Mouse (Mus musculus) cerebellum, adult 11 months (tissue): Measurements from ENCODE around the gene Trpc5.

Experiments
- DNase-seq: peaks from one replicate; pipeline ENCODE4 v3.0.0; 2022

Trpc5 gene

DNA sequence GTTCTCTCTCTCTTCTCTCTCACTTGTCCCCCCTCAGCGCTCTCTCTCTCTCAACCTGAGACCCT is at the start of gene Trpc5:
Gene Trpc5, minus strand, starts transcription at position 39 of the 65 bp plus-strand sequence.
- DNase-seq: no peak

DNA sequence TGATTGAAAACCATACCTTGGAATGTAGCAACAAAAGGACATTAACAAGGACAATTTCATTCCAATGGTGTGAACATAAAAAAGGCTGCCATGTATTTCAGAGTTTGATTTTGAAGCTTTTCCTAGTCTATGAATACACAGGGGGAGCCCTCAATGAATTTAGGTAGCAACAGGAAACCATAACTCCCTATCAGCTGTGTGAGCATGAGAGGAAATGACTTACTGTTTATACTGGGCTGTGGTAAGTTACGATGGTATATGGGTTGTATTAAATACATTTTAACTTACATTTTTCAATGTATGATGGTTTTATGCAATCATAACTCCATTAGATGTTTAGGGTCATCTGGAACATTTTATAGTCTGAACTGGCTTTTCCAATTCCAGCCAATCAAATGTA is 28.4 kb upstream of the Trpc5 start:
- DNase-seq: no peak

DNA sequence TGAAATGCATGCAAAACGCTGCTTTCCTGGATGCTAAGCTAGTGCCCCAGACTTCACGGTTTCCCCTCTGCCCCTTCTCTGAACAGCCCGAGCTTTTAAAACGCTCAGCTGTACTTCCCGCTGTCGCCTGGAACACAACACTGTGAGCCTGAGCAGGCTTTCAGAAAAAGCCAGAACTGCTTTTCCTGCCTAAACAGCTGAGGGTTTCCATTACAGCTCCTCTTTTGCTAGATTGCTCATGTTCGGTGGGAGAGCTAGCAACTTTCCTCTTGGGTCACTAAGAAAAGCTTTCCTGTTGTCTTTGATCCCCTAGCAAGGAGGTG is 1.8 kb upstream of the Trpc5 start:
- no peak for DNase-seq

DNA sequence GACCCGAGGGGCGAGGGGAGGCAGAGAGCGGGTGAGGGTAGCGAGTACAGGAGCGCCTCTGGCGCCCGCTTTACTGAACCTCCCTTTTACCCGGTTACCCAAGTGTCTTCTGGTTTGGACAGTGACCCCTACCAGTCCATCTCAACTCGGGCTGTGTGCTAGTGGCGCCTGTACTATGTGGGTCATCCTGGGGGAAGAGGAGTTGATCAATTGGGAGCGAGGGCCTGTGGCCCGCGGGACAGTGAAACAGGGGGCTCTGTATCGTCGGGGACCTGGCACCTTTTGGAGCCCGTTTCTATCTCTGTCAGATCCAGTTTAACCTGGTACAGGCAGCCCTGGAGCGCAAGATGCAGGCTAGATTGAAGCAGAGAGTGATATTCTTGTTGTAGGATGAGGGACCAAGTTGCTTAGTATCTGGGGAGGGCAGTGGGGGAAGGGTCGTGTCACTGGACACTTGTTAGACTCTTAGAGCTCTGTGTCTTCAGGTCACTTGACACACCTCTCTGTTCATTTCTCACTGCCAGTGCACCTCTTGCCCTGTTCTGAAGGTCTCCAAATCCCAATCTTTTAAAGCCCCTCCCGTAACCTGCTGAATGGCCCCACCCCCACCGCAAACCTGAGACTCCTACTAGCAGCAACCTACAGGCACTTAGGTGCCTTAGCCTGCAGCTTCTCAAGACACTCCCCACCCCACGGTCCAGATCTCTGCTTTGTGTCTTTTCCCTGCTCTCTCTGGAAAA is 1.3 kb upstream of the Trpc5 start:
- no peak for DNase-seq

DNA sequence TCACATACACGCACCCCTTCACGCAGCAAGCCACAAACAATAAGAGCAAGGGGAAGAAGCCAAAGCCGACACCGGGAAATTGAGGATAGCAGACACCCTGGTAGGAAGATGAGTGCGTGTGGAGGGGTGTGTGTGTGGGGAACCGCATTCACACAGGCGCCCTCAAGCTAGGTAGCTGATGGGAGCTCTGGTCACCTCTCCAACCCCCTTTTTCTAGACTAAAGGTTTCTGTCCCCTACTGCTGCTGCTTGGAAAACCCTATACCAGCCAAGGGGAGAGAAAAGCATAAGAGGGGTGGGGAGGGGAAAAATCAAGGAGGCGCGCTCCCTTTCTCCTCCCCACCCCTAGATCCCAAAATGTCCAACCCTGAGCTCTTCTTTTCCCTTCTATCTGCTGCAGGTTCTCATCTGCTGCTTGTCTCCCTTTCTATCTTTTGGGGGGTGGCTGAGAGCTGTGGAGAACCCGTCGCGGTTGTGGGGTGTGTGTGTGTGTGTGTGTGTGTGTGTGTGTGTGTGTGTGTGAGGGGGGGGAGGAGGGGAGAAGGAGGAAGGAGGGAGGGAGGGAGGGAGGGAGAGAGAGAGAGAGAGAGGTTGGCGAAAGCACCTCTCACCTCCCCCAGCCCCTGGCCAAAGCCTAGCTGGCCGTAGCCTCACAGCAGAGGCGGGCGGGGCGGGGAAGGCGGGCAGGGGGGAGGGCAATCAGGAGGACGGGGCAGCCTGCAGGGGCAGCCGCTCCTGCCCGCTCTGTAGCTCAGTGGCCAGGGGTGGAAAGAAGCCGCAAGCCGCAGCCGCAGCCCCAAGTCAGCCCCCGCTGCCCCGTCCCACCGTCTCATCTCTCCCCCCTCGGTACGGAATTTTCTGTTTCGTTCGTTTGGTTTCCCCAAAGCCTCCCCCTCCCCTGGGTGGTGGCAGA is 483 bp upstream of the Trpc5 start, which contains the start of gene Rtl4:
Gene Rtl4, plus strand, starts transcription at position 701 of the 912 bp plus-strand sequence.
- DNase-seq: no peak

GRCm38 (mm10) chrX:144687742-144688141 is 238 bp downstream of the Trpc5 start:
- DNase-seq: no peak

GRCm38 (mm10) chrX:144652196-144652595 is 35.8 kb downstream of the Trpc5 start:
- DNase-seq: no peak

- no peak for DNase-seq
Observed at GRCm38 (mm10) chrX:144645394-144645793, 42.6 kb downstream of the Trpc5 start.

DNA sequence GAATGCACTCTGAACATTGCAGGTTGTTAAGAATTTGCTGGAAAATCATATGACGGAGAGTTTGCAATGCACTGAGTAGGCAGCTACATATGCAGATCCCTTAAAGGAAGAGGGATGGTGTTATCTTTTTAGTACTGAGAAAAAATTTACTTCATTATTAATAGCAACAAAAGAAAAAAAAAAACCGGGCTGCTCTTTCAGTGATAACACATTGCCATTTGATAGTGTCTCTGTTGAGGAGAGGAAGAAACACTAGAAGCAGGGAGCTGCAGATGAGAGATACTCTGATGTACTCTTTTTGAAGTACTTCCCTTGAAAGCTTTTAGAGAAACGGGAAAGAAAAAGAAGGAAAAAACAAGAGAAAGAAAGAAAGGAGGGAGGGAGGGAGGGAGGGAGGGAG is 43.2 kb downstream of the Trpc5 start:
- no peak for DNase-seq

GRCm38 (mm10) chrX:144612753-144613152 is 75.2 kb downstream of the Trpc5 start:
- DNase-seq: no peak

GRCm38 (mm10) chrX:144536431-144536830 is 151.5 kb downstream of the Trpc5 start:
- no peak for DNase-seq

GRCm38 (mm10) chrX:144526042-144526441 is 161.9 kb downstream of the Trpc5 start:
- no peak for DNase-seq

DNA sequence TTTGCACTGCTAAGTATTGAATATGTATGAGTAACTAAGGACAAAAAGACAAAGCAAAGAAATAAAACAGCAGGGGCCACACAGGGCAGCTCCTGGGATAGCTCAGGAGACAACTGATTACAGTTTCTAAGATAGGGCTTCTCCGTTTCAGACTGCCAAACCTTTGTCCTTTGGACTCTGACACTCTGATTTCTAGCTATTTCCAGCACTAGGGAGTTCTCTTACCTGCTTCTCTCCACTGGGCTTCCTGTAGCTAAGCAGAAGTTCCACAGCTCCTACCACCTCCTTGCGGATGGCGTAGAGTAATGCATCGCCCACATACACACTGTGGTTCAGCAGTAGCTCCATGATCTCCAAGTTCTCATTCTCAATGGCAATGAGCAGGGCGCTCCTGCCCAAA is 164.7 kb downstream of the Trpc5 start:
- DNase-seq: no peak

DNA sequence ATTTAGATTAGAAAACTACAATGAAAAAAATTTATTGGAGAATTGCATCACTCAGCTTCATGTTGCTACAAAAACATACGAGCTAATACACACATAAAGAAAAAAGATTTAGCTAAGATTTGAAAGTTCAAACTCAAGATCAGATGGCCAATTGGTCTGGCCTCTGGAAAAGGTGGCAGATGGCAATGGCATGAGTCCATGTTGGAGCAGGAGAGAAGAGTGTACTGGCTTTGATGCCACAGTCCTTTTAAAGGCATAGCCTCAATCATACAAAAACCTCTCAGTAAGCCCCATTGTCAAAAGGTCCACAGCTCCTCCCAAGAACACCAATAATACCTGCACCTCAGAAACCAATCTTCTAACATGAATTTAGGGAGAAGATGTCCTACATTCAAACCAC is 196.6 kb downstream of the Trpc5 start:
- peak; percentile 8 for DNase-seq

- DNase-seq: no peak
Observed at GRCm38 (mm10) chrX:144464416-144464815, 223.6 kb downstream of the Trpc5 start.

GRCm38 (mm10) chrX:144456281-144456680 is 231.7 kb downstream of the Trpc5 start, which contains the start of gene Trpc5os:
Gene Trpc5os, plus strand, starts transcription at chrX:144456581.
- DNase-seq: no peak

DNA sequence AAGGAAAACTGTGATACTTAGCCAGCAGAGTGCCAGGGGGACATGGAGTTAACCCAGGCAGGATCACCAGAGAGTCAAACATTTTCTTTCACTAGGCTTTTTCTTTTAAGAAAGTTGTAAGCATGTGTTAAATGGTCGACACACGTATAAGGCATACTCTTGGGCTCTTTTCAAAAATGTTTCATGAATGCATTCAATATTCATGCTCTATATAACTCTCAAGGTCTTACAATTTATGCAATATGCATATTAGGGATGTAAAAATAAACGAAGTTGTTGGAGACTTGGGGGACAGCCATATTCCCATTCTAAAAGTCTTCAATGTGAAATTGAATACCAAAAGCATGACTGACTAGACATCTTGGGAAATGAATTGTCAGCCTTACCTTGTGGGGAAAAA is 264.1 kb downstream of the Trpc5 start:
- no peak for DNase-seq

GRCm38 (mm10) chrX:144421091-144421490 is 266.9 kb downstream of the Trpc5 start:
- DNase-seq: no peak

GRCm38 (mm10) chrX:144420259-144420658 is 267.7 kb downstream of the Trpc5 start:
- DNase-seq: no peak

- DNase-seq: no peak
Observed at GRCm38 (mm10) chrX:144408036-144408435, 279.9 kb downstream of the Trpc5 start.

GRCm38 (mm10) chrX:144403526-144403925 is 284.5 kb downstream of the Trpc5 start:
- peak; percentile 17 for DNase-seq

GRCm38 (mm10) chrX:144374196-144374595 is 313.8 kb downstream of the Trpc5 start:
- DNase-seq: no peak

- no peak for DNase-seq
Observed at GRCm38 (mm10) chrX:144338355-144338754, 349.6 kb downstream of the Trpc5 start.

GRCm38 (mm10) chrX:144337938-144338337 is 350.0 kb downstream of the Trpc5 start:
- no peak for DNase-seq
